Mouse (Mus musculus) liver, adult 2 months (tissue): ENCODE results near the gene Tex14.

Source experiments
- CTCF ChIP-seq: fragments of 200-500 bp; IDR thresholded peaks from 2 replicates; pipeline ENCODE4 v1.5.1; 2011; ENCODE audit warnings: low read depth, low read length, control low read depth
- POLR2A ChIP-seq: fragments of 200-500 bp; IDR thresholded peaks from 2 replicates; pipeline ENCODE4 v1.6.1; 2011; ENCODE audit warnings: low read length, control low read depth; ENCODE audit not compliant: insufficient read depth; ENCODE audit errors: extremely low read depth

- TF ChIP-seq POLR2A (no peak), CTCF (no peak)
Measured at GRCm38 (mm10) chr11:87423551-87424325, 18.9 kb downstream of the Tex14 start.
